Mouse (Mus musculus) intestine, postnatal 0 days (tissue): ENCODE results near the gene S100a5. TPM values are rescaled to one million over a fixed set of nuclear protein-coding genes. Genes with fewer than 3 reads are reported as not detected.

Experiments used
- ATAC-seq: fragments of 200-750 bp; cut with Nextera tagmentation; 2 replicates; pipeline ENCODE4 v1.8.0; 2017; ENCODE audit warnings: mild to moderate bottlenecking, moderate TSS enrichment, moderate library complexity
- H3K27ac ChIP-seq: fragments of 300-500 bp; sonication (generic); 2 replicates; pipeline ENCODE4 v1.5.1; 2014; ENCODE audit warnings: mild to moderate bottlenecking, low read depth, low read length, moderate library complexity
- H3K27me3 ChIP-seq: fragments of 300-500 bp; sonication (generic); replicated peaks from 2 replicates; pipeline ENCODE4 v1.6.1; 2014; ENCODE audit warnings: low read length, mixed read lengths; ENCODE audit not compliant: control insufficient read depth, insufficient read depth
- H3K36me3 ChIP-seq: fragments of 300-500 bp; sonication (generic); 2 replicates; pipeline ENCODE4 v1.6.1; 2014; ENCODE audit warnings: mild to moderate bottlenecking, moderate library complexity; ENCODE audit not compliant: control insufficient read depth, insufficient read depth
- H3K4me1 ChIP-seq: fragments of 300-500 bp; sonication (generic); replicated peaks from 2 replicates; pipeline ENCODE4 v1.6.1; 2014; ENCODE audit warnings: antibody characterized with exemption, low read length, mixed read lengths; ENCODE audit not compliant: control insufficient read depth, insufficient read depth
- H3K4me2 ChIP-seq: fragments of 300-500 bp; sonication (generic); replicated peaks from 2 replicates; pipeline ENCODE4 v1.6.1; 2014; ENCODE audit warnings: low read depth, mild to moderate bottlenecking, moderate library complexity
- H3K4me3 ChIP-seq: fragments of 300-500 bp; sonication (generic); 2 replicates; pipeline ENCODE4 v1.5.1; 2014; ENCODE audit warnings: low read depth, low read length
- H3K9ac ChIP-seq: fragments of 300-500 bp; sonication (generic); 2 replicates; pipeline ENCODE4 v1.6.1; 2014; ENCODE audit warnings: mild to moderate bottlenecking, low read depth, low read length
- H3K9me3 ChIP-seq: fragments of 300-500 bp; sonication (generic); 2 replicates; pipeline ENCODE4 v1.6.1; 2016; ENCODE audit warnings: mixed run types; ENCODE audit not compliant: control insufficient read depth
- CTCF ChIP-seq: sonication (generic); IDR thresholded peaks from 2 replicates; pipeline ENCODE4 v1.5.1; 2016; ENCODE audit warnings: low read depth, mild to moderate bottlenecking, control low read depth, antibody characterized with exemption, moderate library complexity
- WGBS: fragments of 180-500 bp; shearing (Covaris S2); extraction: QIAGEN DNeasy Blood & Tissue Kit; methylation state at CpG from one replicate; pipeline ENCODE4 v1.1.7; 2014; 5-methylcytosine and 5-hydroxymethylcytosine counted together
- polyA plus RNA-seq: library from polyadenylated mRNA; unstranded; fragments of >200 nt; fragmentation: Nextera tagmentation; extraction: Ambion mirVana; gene quantifications from 2 replicates; pipeline ENCODE4 v1.2.1, GENCODE M21; 2015

Gene S100a5
- polyA plus RNA-seq, 1 experiment from 2014 or later, result 5.6 TPM

DNA sequence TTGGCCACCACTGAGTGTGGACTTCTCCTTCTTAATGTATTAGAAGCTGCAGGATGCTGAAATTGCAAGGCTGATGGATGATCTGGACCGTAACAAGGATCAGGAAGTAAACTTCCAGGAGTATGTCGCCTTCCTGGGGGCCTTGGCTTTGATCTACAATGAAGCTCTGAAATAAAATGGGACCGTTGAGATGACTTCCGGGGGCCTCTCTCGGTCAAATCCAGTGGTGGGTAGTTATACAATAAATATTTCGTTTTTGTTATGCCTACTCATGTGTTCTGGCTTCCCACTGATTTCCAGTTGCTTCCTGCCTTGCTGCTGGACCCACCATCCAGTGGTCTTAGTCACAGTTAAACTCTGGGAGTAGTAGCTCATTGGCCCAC lies 5.8 kb downstream of the S100a5 start:
- peak overlapping the region; percentile 38; the same call in 1 of the 2 replicates for H3K4me3 ChIP-seq
- ATAC-seq, result no peak
- no peaks in the 10 kb centered on the region for H3K9me3 ChIP-seq
- H3K27me3 ChIP-seq, result no peaks in the 10 kb centered on the region
- peak overlapping the region; percentile 62 for H3K4me2 ChIP-seq
- H3K36me3 ChIP-seq, result no peaks in the 10 kb centered on the region
- peak overlapping the region; percentile 57; the same call in 1 of the 2 replicates for H3K27ac ChIP-seq
- WGBS, result 63% methylated on average over 6 of the region's 6 CpGs
- peaks cover 4% of the 10 kb centered on the region; the same call in 1 of the 2 replicates for H3K4me1 ChIP-seq
- no peak overlapping the region for H3K9ac ChIP-seq
- TF ChIP-seq CTCF, result no peak

DNA sequence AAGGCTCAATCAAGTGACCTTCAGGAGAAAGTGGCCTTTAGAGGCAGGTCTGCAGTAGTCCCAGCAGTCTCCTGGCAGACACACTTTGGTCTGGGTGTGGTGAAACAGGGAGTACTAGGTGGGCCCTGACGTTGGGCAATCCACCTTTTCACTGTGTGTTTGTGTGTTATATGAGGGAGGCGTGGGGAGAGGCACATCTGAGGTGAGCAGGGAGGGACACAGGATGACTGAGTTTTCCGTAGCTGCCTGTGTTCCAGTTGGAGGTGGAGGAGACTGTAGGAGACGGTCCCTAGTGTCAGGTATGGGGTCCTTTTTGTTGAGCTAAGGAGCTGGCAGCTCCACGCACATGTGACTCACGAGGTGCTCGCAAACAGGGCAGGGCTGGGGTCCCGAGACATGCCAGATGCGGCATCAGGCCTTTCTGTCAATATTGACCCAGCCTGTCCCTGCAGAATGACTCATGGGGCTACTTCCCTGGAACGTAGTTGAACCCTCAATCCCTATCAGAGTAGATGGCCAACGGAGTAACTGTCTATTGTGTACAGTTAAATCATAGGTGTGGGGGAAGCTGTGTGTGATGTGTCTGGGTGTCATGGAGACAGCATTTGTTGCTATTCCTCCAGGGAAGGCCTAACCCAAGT lies 6.4 kb downstream of the S100a5 start:
- ATAC-seq, result peak; percentile 85
- peak overlapping the region; percentile 52 for H3K4me2 ChIP-seq
- no peaks in the 10 kb centered on the region for H3K9me3 ChIP-seq
- no peak for TF ChIP-seq CTCF
- WGBS, result 38% methylated on average over 11 of the region's 11 CpGs
- no peaks in the 10 kb centered on the region for H3K36me3 ChIP-seq
- H3K27ac ChIP-seq, result peak overlapping the region; percentile 57; the same call in 1 of the 2 replicates
- peaks cover 4% of the 10 kb centered on the region; the same call in 1 of the 2 replicates for H3K4me1 ChIP-seq
- no peak overlapping the region for H3K4me3 ChIP-seq
- no peaks in the 10 kb centered on the region for H3K27me3 ChIP-seq
- no peak overlapping the region for H3K9ac ChIP-seq

DNA sequence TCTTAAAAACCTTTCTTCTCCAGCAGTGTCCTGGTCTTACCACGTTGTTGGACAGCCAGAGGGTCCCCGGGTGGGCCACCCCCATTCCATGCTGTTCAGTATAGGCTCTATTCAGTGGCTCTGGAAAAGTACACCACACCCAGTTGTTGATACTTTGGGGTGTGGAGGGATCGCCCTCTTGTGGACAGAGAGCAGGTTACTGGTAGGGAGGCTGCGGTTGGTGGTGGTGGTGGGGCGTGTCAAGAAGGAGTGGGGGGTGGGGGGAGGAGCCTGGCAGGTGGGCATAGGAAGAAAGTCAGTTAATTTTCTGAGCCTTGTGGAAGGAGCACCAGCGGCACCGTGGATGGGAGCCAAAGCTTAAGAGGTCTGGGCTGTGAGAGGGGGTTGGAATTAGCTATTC lies 7.1 kb downstream of the S100a5 start:
- Histone ChIP-seq H3K36me3 (no peaks in the 10 kb centered on the region), H3K9ac (no peak overlapping the region), H3K4me2 (peak overlapping the region; percentile 52), H3K9me3 (no peaks in the 10 kb centered on the region), H3K27ac (peak overlapping the region; percentile 57; the same call in 1 of the 2 replicates), H3K4me3 (no peak overlapping the region), H3K4me1 (peaks cover 4% of the 10 kb centered on the region; the same call in 1 of the 2 replicates), H3K27me3 (no peaks in the 10 kb centered on the region)
- 4% methylated on average over 7 of the region's 7 CpGs for WGBS
- ATAC-seq, result peak; percentile 72
- TF ChIP-seq CTCF, result peak; percentile 92

DNA sequence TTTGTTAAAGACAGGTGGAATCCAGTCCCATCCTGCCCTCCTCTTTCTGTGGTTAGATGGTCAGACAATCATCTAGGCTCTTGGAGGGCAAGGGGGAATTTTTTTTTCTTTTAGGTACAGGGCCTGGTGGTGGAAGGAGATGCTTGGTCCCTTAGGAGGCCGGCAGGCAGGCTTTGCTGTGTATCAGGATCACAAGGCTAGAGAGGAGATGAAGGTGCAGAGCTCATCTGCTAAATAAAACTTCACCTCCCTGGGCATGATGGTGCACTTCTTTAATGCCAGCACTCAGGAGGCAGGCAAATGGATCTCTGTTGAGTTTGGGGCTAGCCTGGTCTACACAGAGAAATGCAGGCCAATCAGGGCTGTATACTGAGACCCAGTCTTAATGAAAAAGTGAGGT lies 7.6 kb downstream of the S100a5 start:
- no peaks in the 10 kb centered on the region for H3K9me3 ChIP-seq
- H3K4me3 ChIP-seq, result no peak overlapping the region
- TF ChIP-seq CTCF, result no peak
- no peaks in the 10 kb centered on the region for H3K27me3 ChIP-seq
- ATAC-seq, result no peak
- peak overlapping the region; percentile 52 for H3K4me2 ChIP-seq
- 74% methylated on average over 1 of the region's 1 CpGs for WGBS
- no peaks in the 10 kb centered on the region for H3K36me3 ChIP-seq
- no peak overlapping the region for H3K27ac ChIP-seq
- peaks cover 4% of the 10 kb centered on the region; the same call in 1 of the 2 replicates for H3K4me1 ChIP-seq
- H3K9ac ChIP-seq, result no peak overlapping the region

DNA sequence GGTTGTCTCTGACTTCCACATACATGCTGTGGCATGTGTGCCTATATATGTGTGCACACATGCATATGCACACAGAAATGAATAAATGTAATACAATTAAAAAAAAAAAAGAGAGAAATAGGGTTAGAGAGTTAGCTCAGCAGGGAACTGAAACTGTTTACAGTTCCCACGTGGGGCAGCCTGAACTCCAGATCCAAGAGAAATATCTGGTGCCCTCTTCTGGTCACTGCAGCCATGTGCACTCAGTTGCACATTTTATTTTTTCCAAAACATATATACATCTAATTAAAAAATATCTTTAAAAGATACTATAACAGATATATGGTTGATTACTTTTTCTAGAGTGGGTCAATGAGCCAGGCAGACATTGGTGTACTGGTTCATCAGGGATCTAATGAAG lies 9.3 kb downstream of the S100a5 start:
- peak; percentile 57 for TF ChIP-seq CTCF
- no peaks in the 10 kb centered on the region for H3K9me3 ChIP-seq
- H3K4me2 ChIP-seq, result no peak overlapping the region
- H3K9ac ChIP-seq, result no peak overlapping the region
- 13% methylated on average over 1 of the region's 1 CpGs for WGBS
- no peak overlapping the region for H3K4me3 ChIP-seq
- no peaks in the 10 kb centered on the region for H3K27me3 ChIP-seq
- H3K36me3 ChIP-seq, result no peaks in the 10 kb centered on the region
- peaks cover 4% of the 10 kb centered on the region; the same call in 1 of the 2 replicates for H3K4me1 ChIP-seq
- H3K27ac ChIP-seq, result no peak overlapping the region
- no peak for ATAC-seq

DNA sequence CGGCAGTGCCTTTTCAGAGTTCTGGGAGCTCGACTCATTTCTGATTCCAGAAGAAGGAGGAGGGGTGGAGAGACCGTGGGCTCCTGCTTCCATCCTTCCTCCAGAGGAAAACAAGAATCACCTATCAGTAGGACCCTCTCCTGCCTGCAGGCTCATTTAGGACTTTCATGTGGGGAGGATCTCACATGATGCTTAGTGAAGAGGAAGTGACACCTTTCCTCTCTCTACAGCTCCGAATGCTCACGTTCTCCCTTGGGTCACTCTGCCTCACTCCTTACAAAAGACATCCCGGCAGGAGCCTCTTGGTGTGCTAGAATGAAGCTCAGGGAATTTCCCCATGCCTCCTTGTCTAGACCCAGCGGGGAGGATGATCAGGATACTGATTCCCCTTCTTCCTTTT lies 13.2 kb downstream of the S100a5 start:
- no peak overlapping the region for H3K27ac ChIP-seq
- 50% methylated on average over 7 of the region's 7 CpGs for WGBS

More for the DNA sequence above, 13.2 kb downstream of the S100a5 start:
- H3K9ac ChIP-seq, result no peak overlapping the region
- H3K4me3 ChIP-seq, result no peak overlapping the region
- H3K4me2 ChIP-seq, result no peak overlapping the region
- no peak for ATAC-seq
- H3K9me3 ChIP-seq, result no peaks in the 10 kb centered on the region
- no peaks in the 10 kb centered on the region for H3K36me3 ChIP-seq
- no peaks in the 10 kb centered on the region for H3K27me3 ChIP-seq
- peaks cover 5% of the 10 kb centered on the region for H3K4me1 ChIP-seq
- TF ChIP-seq CTCF, result no peak
